Mouse (Mus musculus): ENCODE results near the gene Mroh2a. TPM values are rescaled to one million over a fixed set of nuclear protein-coding genes. Genes with fewer than 3 reads are reported as not detected.

Gene Mroh2a
- polyA plus RNA-seq, 1 experiment, result not detected

GRCm38 (mm10) chr1:88261706-88262105 is 34.9 kb downstream of the Mroh2a start:
- H3K4me3 ChIP-seq (ENCODE audit: insufficient read depth, low read length), result no peak overlapping the region
- H3K4me1 ChIP-seq (ENCODE audit: control insufficient read depth, insufficient read depth, low read length), result no peaks in the 10 kb centered on the region
- no peak overlapping the region for H3K27ac ChIP-seq (ENCODE audit: insufficient read depth, low read length)
- TF ChIP-seq CTCF (IDR thresholded peaks at IDR 0.05; ENCODE audit: extremely low read depth, insufficient read depth, low read length) (no peak), POLR2A (IDR thresholded peaks at IDR 0.05; ENCODE audit: extremely low read depth, insufficient read depth, low read length) (no peak)

DNA sequence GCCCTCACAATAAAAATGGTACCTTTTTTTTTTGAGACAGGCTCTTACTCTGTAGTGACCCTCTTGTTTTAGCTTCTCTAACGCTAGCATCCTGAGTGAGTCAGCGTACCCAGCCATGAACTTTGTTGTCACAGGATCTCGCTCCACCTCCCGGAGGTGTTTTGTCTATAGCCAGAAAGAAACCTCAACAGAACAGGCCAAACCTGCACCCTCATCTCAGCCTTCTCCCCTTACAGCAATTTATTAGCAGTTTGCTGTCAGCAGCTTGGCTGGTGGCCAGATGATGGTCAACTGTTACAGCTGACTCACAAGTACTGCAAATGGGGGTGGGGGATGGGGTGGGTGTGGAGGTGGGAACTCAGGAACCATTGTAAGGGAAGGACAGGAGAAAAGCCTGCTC is 35.5 kb downstream of the Mroh2a start:
- no peak for TF ChIP-seq POLR2A (IDR thresholded peaks at IDR 0.05; ENCODE audit: extremely low read depth, insufficient read depth, low read length)
- no peak for TF ChIP-seq CTCF (IDR thresholded peaks at IDR 0.05; ENCODE audit: extremely low read depth, insufficient read depth, low read length)
- Histone ChIP-seq H3K27ac (ENCODE audit: insufficient read depth, low read length) (no peak overlapping the region), H3K4me1 (ENCODE audit: control insufficient read depth, insufficient read depth, low read length) (no peaks in the 10 kb centered on the region), H3K4me3 (ENCODE audit: insufficient read depth, low read length) (no peak overlapping the region)

DNA sequence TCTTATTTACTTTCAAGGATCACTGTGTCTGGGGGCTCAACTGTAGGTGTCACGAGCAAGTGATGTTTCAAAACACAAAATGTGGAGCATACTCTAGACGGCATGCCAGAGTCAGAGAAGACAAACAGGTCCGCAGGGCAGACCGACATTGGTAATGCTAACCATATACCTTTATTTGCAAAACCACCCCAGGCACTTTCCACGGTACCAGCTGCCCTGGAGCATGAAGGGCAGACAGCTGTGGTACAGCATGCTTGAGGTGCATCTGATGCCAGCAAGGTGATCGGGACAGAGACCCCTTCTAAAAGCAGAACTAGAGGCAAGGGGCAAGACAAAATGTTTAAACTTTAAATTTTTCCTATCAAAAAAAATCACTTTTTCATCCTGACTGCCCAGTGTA is 36.2 kb downstream of the Mroh2a start:
- Histone ChIP-seq H3K27ac (ENCODE audit: insufficient read depth, low read length) (no peak overlapping the region), H3K4me3 (ENCODE audit: insufficient read depth, low read length) (no peak overlapping the region), H3K4me1 (ENCODE audit: control insufficient read depth, insufficient read depth, low read length) (no peaks in the 10 kb centered on the region)
- TF ChIP-seq CTCF (IDR thresholded peaks at IDR 0.05; ENCODE audit: extremely low read depth, insufficient read depth, low read length) (no peak), POLR2A (IDR thresholded peaks at IDR 0.05; ENCODE audit: extremely low read depth, insufficient read depth, low read length) (no peak)

DNA sequence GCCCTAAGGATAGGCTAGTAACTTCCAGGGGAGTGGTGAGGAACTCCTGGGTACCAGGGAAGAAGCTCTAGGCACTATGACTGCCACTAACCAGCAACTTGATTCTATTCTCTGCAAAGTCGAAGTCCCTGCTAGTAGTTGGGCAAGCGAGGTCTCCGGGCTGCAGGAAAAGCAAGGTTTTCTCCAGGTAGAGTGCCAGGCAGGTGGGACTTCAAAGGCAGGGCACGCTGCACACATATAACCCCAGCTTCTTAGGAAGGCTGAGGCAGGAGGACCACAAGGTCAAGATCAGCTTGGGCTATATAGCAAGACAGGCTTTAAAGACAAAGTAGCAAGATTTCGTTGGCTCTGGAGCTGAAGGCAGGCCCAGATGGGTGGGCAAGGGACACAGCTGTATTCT is 37.0 kb downstream of the Mroh2a start:
- Histone ChIP-seq H3K27ac (ENCODE audit: insufficient read depth, low read length) (no peak overlapping the region), H3K4me3 (ENCODE audit: insufficient read depth, low read length) (no peak overlapping the region), H3K4me1 (ENCODE audit: control insufficient read depth, insufficient read depth, low read length) (no peaks in the 10 kb centered on the region)
- no peak for TF ChIP-seq CTCF (IDR thresholded peaks at IDR 0.05; ENCODE audit: extremely low read depth, insufficient read depth, low read length)
- no peak for TF ChIP-seq POLR2A (IDR thresholded peaks at IDR 0.05; ENCODE audit: extremely low read depth, insufficient read depth, low read length)

- Histone ChIP-seq H3K4me3 (ENCODE audit: insufficient read depth, low read length) (no peak overlapping the region), H3K27ac (ENCODE audit: insufficient read depth, low read length) (no peak overlapping the region), H3K4me1 (ENCODE audit: control insufficient read depth, insufficient read depth, low read length) (no peaks in the 10 kb centered on the region)
- TF ChIP-seq POLR2A (IDR thresholded peaks at IDR 0.05; ENCODE audit: extremely low read depth, insufficient read depth, low read length) (no peak), CTCF (IDR thresholded peaks at IDR 0.05; ENCODE audit: extremely low read depth, insufficient read depth, low read length) (no peak)
These were observed 37.6 kb downstream of the Mroh2a start for GRCm38 (mm10) chr1:88264237-88264868.

GRCm38 (mm10) chr1:88264869-88265240 is 38.1 kb downstream of the Mroh2a start:
- Histone ChIP-seq H3K27ac (ENCODE audit: insufficient read depth, low read length) (no peak overlapping the region), H3K4me1 (ENCODE audit: control insufficient read depth, insufficient read depth, low read length) (no peaks in the 10 kb centered on the region), H3K4me3 (ENCODE audit: insufficient read depth, low read length) (no peak overlapping the region)
- TF ChIP-seq CTCF (IDR thresholded peaks at IDR 0.05; ENCODE audit: extremely low read depth, insufficient read depth, low read length) (no peak), POLR2A (IDR thresholded peaks at IDR 0.05; ENCODE audit: extremely low read depth, insufficient read depth, low read length) (no peak)

DNA sequence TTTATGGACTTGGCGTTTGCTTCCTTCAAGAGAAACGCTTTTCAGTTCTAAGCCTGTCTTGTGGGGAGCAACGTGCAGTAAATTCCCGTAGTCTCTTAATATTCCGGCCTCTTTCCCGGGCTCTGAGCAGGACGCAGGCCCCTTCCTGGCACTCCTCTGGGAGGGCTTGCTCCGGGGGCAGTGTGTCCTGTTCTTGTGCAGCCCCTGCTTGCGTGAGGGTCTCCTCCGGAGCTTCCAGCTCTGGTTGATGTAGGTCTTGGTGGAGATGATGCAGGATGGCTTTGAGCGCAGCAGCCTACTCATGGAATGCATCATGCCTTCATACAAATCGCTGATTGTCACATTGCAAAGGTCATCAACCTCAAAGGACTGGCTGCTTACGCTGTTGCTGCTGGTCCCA is 39.3 kb downstream of the Mroh2a start:
- no peaks in the 10 kb centered on the region for H3K4me1 ChIP-seq (ENCODE audit: control insufficient read depth, insufficient read depth, low read length)
- H3K4me3 ChIP-seq (ENCODE audit: insufficient read depth, low read length), result no peak overlapping the region
- H3K27ac ChIP-seq (ENCODE audit: insufficient read depth, low read length), result no peak overlapping the region
- TF ChIP-seq POLR2A (IDR thresholded peaks at IDR 0.05; ENCODE audit: extremely low read depth, insufficient read depth, low read length) (no peak), CTCF (IDR thresholded peaks at IDR 0.05; ENCODE audit: extremely low read depth, insufficient read depth, low read length) (no peak)

- TF ChIP-seq POLR2A (IDR thresholded peaks at IDR 0.05; ENCODE audit: extremely low read depth, insufficient read depth, low read length), result no peak
- no peak for TF ChIP-seq CTCF (IDR thresholded peaks at IDR 0.05; ENCODE audit: extremely low read depth, insufficient read depth, low read length)
- Histone ChIP-seq H3K27ac (ENCODE audit: insufficient read depth, low read length) (no peak overlapping the region), H3K4me3 (ENCODE audit: insufficient read depth, low read length) (no peak overlapping the region), H3K4me1 (ENCODE audit: control insufficient read depth, insufficient read depth, low read length) (no peaks in the 10 kb centered on the region)
These were observed 40.7 kb downstream of the Mroh2a start for GRCm38 (mm10) chr1:88267489-88267888.

- no peaks in the 10 kb centered on the region for H3K4me1 ChIP-seq (ENCODE audit: control insufficient read depth, insufficient read depth, low read length)
- no peak overlapping the region for H3K27ac ChIP-seq (ENCODE audit: insufficient read depth, low read length)
- H3K4me3 ChIP-seq (ENCODE audit: insufficient read depth, low read length), result no peak overlapping the region
- TF ChIP-seq POLR2A (IDR thresholded peaks at IDR 0.05; ENCODE audit: extremely low read depth, insufficient read depth, low read length), result no peak
- no peak for TF ChIP-seq CTCF (IDR thresholded peaks at IDR 0.05; ENCODE audit: extremely low read depth, insufficient read depth, low read length)
These were observed 41.3 kb downstream of the Mroh2a start for GRCm38 (mm10) chr1:88268070-88268469.

GRCm38 (mm10) chr1:88269539-88270309 is 42.9 kb downstream of the Mroh2a start:
- Histone ChIP-seq H3K27ac (ENCODE audit: insufficient read depth, low read length) (no peak overlapping the region), H3K4me1 (ENCODE audit: control insufficient read depth, insufficient read depth, low read length) (no peaks in the 10 kb centered on the region), H3K4me3 (ENCODE audit: insufficient read depth, low read length) (no peak overlapping the region)
- TF ChIP-seq POLR2A (IDR thresholded peaks at IDR 0.05; ENCODE audit: extremely low read depth, insufficient read depth, low read length), result no peak
- no peak for TF ChIP-seq CTCF (IDR thresholded peaks at IDR 0.05; ENCODE audit: extremely low read depth, insufficient read depth, low read length)

All from cortical plate, adult 2 months (tissue).